8 mouse cellular contexts compared by ENCODE assay signal in the genomic region with DNA sequence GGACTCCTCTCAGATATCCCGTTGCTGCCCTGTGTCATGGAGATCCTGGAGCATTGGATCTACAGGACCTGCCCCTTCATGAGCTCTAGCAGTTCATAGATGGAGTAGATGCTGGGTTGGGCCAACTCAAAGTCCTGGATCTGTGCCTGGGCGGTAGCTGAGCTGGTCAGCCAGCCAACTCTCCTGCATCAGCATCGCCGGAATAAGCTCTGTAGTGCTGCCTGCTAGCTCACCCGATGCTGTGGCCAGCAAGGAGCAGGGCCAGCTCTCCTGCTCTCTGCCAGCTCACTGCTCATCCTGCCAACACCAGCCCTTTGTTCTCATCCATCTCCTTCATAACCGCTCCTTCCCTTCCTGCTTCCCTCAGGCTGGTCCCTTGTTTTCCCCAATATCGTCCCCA. TPM values are rescaled to one million over a fixed set of nuclear protein-coding genes. Genes with fewer than 3 reads are reported as not detected.
A peak's percentile ranks its signal among the peaks of the same experiment; 100 is the strongest.
DNase-seq lines count a peak whose midpoint lies in the region; ATAC-seq and TF ChIP-seq lines count a peak whose summit lies in the region.

No protein-coding gene starts in this region.

- H3K4me1 ChIP-seq in heart, adult 2 months (ENCODE audit: control insufficient read depth, insufficient read depth, low read length): no peaks in the 10 kb centered on the region
- peaks cover 11% of the 10 kb centered on the region for H3K4me1 ChIP-seq in heart, embryonic 10.5 days
- H3K4me1 ChIP-seq in intestine, embryonic 16.5 days (ENCODE audit: control insufficient read depth, insufficient read depth, low read length): peaks cover 4% of the 10 kb centered on the region; the same call in 1 of the 2 replicates

- no peaks in the 10 kb centered on the region for H3K9me3 ChIP-seq in heart, embryonic 10.5 days
- H3K9me3 ChIP-seq in intestine, embryonic 16.5 days (ENCODE audit: control insufficient read depth, low read length): no peaks in the 10 kb centered on the region

- H3K27ac ChIP-seq in heart, adult 2 months: no peak overlapping the region
- H3K27ac ChIP-seq in heart, embryonic 10.5 days: no peak overlapping the region
- H3K27ac ChIP-seq in intestine, embryonic 16.5 days (ENCODE audit: low read length): no peak overlapping the region

- H3K4me3 ChIP-seq in heart, adult 2 months: no peak overlapping the region
- H3K4me3 ChIP-seq in heart, embryonic 10.5 days: no peak overlapping the region
- no peak overlapping the region for H3K4me3 ChIP-seq in intestine, embryonic 16.5 days (ENCODE audit: low read length)

- no peak overlapping the region for H3K9ac ChIP-seq in heart, adult 2 months (ENCODE audit: low read depth, low read length)
- no peak overlapping the region for H3K9ac ChIP-seq in intestine, embryonic 16.5 days (ENCODE audit: low read depth, low read length)

- DNase-seq in heart, adult 2 months: peak; percentile 36 to 51
- no peak for DNase-seq in heart, embryonic 10.5 days (ENCODE audit: low spot score)
- peak; percentile 85 for DNase-seq in cerebellum, adult 11 months
- peak; percentile 35 to 55 for DNase-seq in gastrocnemius, postnatal 36 days
- DNase-seq in left cerebral cortex, postnatal 14 days (ENCODE audit: low spot score in 2 of 2): peak; percentile 9 to 38
- DNase-seq in liver: no peak
- no peak for DNase-seq in spleen, adult 18-20 months

- no peak for TF ChIP-seq EP300 in heart, adult 2 months (IDR thresholded peaks at IDR 0.05; ENCODE audit: insufficient read depth, low read depth, low read length)

- no peaks in the 10 kb centered on the region for H3K36me3 ChIP-seq in heart, adult 2 months (ENCODE audit: control insufficient read depth, insufficient read depth, low read length)
- H3K36me3 ChIP-seq in heart, embryonic 10.5 days: no peaks in the 10 kb centered on the region
- H3K36me3 ChIP-seq in intestine, embryonic 16.5 days (ENCODE audit: control insufficient read depth, insufficient read depth, low read length): no peaks in the 10 kb centered on the region

- intact Hi-C loops in heart, adult 2 months (cut with DNase I): no loop called here
- intact Hi-C loops in gastrocnemius, postnatal 36 days (cut with DNase I): no loop called here
- intact Hi-C loops in left cerebral cortex, postnatal 14 days (cut with DNase I): no loop called here

- TF ChIP-seq POLR2A in heart, adult 2 months (IDR thresholded peaks at IDR 0.05; ENCODE audit: insufficient read depth, low read depth, low read length): no peak

- WGBS in heart, adult 2 months: 40% methylated on average over 7 of the region's 7 CpGs
- WGBS in heart, embryonic 10.5 days: 83% methylated on average over 7 of the region's 7 CpGs
- WGBS in intestine, embryonic 16.5 days: 77% methylated on average over 7 of the region's 7 CpGs

- no peak overlapping the region for H3K4me2 ChIP-seq in intestine, embryonic 16.5 days (ENCODE audit: low read depth, low read length)

- no peaks in the 10 kb centered on the region for H3K27me3 ChIP-seq in heart, adult 2 months (ENCODE audit: control insufficient read depth, insufficient read depth, low read length)
- no peaks in the 10 kb centered on the region for H3K27me3 ChIP-seq in heart, embryonic 10.5 days (ENCODE audit: insufficient read depth, poor library complexity, severe bottlenecking)
- H3K27me3 ChIP-seq in intestine, embryonic 16.5 days (replicated peaks; ENCODE audit: control insufficient read depth, insufficient read depth, low read length): no peaks in the 10 kb centered on the region

- ATAC-seq in intestine, embryonic 16.5 days: no peak

- no peaks in the 10 kb centered on the region for H3K79me2 ChIP-seq in heart, adult 2 months (replicated peaks; ENCODE audit: control insufficient read depth, insufficient read depth, low read length)

- no peak for TF ChIP-seq CTCF in heart, adult 2 months (IDR thresholded peaks at IDR 0.05)

RNA-seq across cellular contexts. Expression of gene Smim15, which starts 51.4 kb away (rescaled TPM):
- total RNA-seq in heart, adult 2 months (2021): 10 to 100 TPM; 21.5 to 21.8 TPM
- polyA plus RNA-seq in heart, adult 2 months (2012; rRNA removed): 6.7 and 13.5 TPM in 2 replicates
- polyA plus RNA-seq in heart, embryonic 10.5 days (2016; fragmentation: Nextera tagmentation; extraction: Ambion mirVana): 28.4 and 39.1 TPM in 2 replicates
- total RNA-seq in gastrocnemius, postnatal 36 days (2021): 10 to 100 TPM; 12.4 to 14.4 TPM
- 10 to 100 TPM; 40.2 to 41.4 TPM for total RNA-seq in left cerebral cortex, postnatal 14 days (2021)
- 47.4 and 50.6 TPM in 2 replicates for polyA plus RNA-seq in intestine, embryonic 16.5 days (2015; fragmentation: Nextera tagmentation; extraction: Ambion mirVana)

Comparison
In these comparisons a context has a peak if more than half of its experiments do, and no peak if none do; other contexts are left out.
1. DNase-seq: peak in heart, adult 2 months (2 of 2), cerebellum, adult 11 months (single experiment), gastrocnemius, postnatal 36 days (2 of 2) and left cerebral cortex, postnatal 14 days (2 of 2); none in heart, embryonic 10.5 days (single experiment), liver (single experiment) and spleen, adult 18-20 months (0 of 2).